Mouse (Mus musculus) bone marrow, adult 2 months (tissue): ENCODE measurements around the gene Hdgf.

Experiments used
- CTCF ChIP-seq: fragments of 200-500 bp; IDR thresholded peaks from 2 replicates; pipeline ENCODE4 v1.5.1; 2011; ENCODE audit warnings: low read length, control low read depth; ENCODE audit not compliant: control insufficient read depth, insufficient read depth
- POLR2A ChIP-seq: fragments of 200-500 bp; IDR thresholded peaks from 2 replicates; pipeline ENCODE4 v1.6.1; 2011; ENCODE audit warnings: low read depth, mild to moderate bottlenecking, control low read depth, low read length, borderline replicate concordance; ENCODE audit not compliant: control insufficient read depth

DNA sequence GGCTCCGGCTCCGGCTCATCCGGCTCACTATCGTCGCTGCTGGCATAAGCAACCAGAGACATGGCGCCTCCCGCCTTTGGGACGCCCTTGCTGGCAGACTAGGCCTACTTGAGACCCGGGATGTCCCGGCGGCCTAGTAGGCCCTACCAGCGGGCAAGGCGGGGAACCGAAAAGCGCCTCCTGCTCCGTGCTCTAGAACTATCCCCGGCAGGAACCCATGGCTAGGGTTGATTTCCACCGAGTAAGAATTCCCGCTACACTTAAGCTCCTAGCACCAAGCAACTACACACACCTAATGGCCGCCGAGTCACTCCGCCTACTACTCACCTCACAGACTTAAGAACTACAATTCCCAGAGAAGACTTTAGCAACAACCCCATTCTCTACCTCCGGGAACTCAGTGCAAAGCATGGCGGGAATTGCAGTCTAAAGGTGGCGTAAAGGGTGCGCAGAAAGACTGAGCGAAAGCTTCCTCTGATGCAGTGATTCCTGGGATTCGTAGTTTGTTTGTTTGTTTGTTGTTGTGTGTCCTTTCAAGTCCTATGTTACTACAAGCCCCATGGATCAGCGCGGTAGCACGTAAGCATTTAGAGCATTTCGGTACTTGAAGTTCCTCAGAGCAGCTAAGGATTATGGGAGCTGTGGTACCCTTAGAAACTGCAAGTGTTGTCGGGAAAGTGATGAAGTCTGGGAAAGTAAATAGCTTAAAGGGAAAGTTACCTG is 20.7 kb upstream of the Hdgf start, which contains the start of gene Prcc:
- TF ChIP-seq CTCF, result no peak
- TF ChIP-seq POLR2A, result no peak; the same call in 1 of the 2 replicates
